Mouse (Mus musculus) ovary, adult 10 weeks (tissue): ENCODE measurements around the gene Eif2a. TPM values are rescaled to one million over a fixed set of nuclear protein-coding genes. Genes with fewer than 3 reads are reported as not detected.

Experiments
- polyA plus RNA-seq: library from polyadenylated mRNA; stranded (reverse); fragments of 350-450 nt; fragmentation: Illumina TruSeq; extraction: RNeasy Lipid Tissue Mini Kit (QIAGEN cat#74804); gene quantifications from one replicate; pipeline ENCODE4 v1.2.3, GENCODE M21; 2014

Eif2a gene
- polyA plus RNA-seq, result 343 TPM

DNA sequence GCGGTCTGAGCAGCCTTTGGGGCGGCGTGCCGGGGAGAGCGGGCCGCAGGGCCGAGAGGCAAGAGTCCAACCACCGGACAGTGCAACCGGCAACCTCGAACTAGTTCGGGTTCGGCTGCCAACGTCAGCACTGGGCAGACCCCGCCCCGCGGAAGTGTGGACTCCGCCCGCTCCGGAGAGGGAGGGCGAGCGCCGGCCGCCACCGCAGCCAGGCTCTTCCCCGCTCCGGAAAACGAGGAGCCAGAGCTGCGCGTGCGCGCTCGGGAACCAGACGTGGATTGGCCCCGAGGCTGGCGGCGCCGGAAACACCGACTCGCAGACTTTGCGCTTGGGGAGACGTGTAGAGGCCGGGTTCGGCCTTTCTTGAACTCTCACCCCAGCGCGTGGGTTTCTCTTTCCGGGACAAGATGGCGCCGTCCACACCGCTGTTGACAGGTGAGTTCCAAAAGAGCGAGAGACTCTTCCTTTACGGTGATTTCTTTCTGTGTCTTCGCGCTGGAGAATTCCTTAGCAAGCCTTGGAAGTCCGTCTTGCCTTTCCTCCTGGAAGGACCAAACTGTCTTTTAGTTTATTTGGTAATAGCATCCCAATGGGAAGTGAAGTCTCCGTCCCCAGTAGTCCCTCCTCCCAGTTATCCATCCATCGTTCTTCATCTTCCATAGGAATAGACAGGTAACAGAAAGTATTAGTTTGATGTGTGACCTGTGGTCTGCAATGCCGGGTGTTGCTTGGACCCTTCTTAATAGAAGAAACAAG lies at the start of gene Eif2a, which contains the start of gene Serp1:
TSS of gene Eif2a (plus strand) at position 170 of the 756 bp plus-strand sequence.
TSS of gene Serp1 (minus strand) at position 241 of the 756 bp plus-strand sequence.

DNA sequence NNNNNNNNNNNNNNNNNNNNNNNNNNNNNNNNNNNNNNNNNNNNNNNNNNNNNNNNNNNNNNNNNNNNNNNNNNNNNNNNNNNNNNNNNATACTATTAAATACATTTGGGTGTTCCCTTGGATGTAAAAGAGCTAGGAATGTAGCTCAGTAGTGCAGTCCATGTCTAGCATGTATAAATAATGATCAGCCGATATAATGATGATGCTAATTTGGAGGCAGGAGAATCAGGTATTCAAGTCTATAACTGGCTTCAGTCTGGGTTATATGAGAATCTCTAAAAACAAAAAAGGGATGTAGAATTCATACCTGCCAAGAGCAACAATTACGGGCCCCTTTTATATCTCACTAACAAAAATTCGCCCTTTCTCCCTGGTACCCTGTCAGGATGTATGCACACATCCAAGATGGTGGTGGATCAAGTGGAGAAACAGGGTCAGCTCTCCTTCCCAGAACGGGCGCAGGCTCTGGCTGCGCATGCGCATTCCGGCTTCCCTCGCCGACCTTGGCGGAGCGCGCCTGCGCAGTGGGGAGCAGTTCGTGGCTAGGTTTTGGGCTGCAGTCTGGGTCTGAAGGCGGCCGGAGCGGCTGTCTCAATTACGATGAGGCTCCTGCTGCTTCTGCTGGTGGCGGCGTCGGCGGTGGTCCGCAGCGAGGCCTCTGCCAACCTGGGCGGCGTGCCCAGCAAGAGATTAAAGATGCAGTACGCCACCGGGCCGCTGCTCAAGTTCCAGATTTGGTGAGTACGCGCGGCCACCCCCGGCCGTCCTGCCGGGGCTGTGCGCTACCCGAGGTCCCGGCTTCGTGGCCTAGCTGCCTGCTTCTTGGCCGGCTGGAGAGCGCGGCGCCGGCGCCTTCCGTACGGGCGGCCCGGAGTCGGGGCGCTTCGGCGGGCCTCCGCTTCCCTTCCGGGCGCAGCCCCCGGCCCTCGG lies 50.8 kb downstream of the Eif2a start, which contains the start of gene Selenot:
TSS of gene Selenot (plus strand) at position 500 of the 930 bp plus-strand sequence.

Other genes starting within 250 kb of the Eif2a start
- 53.7 TPM for gene Tsc22d2, start 111.1 kb upstream of the Eif2a start, polyA plus RNA-seq
- gene Serp1, start 71 bp downstream of the Eif2a start, polyA plus RNA-seq, result 473 TPM
- 573 TPM for gene Selenot, start 50.8 kb downstream of the Eif2a start, polyA plus RNA-seq
- not detected for gene Erich6, start 111.4 kb downstream of the Eif2a start, polyA plus RNA-seq
- gene Siah2, start 166.6 kb downstream of the Eif2a start, polyA plus RNA-seq, result 8.4 TPM